Mouse (Mus musculus) hindbrain, embryonic 15.5 days (tissue): ENCODE measurements at regions not wholly inside any gene's neighbourhood (a gene's known extent, or its start where the extent isn't known, plus 50 kb on each side); places are given as distances from the start of the nearest gene placed in this dataset.
"Not testable (repeated sequence)": the region's sequence is repeated elsewhere in the genome, so short reads cannot be mapped to it uniquely, and the experiment has no call there.

Source experiments
- ATAC-seq: fragments of 200-750 bp; cut with Nextera tagmentation; 2 replicates; pipeline ENCODE4 v1.8.0; 2017; ENCODE audit warnings: low read depth, moderate number of reproducible peaks, moderate TSS enrichment; ENCODE audit not compliant: low FRiP score
- H3K27ac ChIP-seq: fragments of 300-500 bp; sonication (generic); replicated peaks from 2 replicates; pipeline ENCODE4 v1.5.1; 2015; ENCODE audit warnings: mild to moderate bottlenecking, inconsistent platforms
- H3K27me3 ChIP-seq: fragments of 300-500 bp; sonication (generic); 2 replicates; pipeline ENCODE4 v1.6.1; 2015; ENCODE audit warnings: control low read depth, inconsistent platforms
- H3K36me3 ChIP-seq: fragments of 300-500 bp; sonication (generic); 2 replicates; pipeline ENCODE4 v1.6.1; 2015; ENCODE audit warnings: control low read depth, inconsistent platforms
- H3K4me1 ChIP-seq: fragments of 300-500 bp; sonication (generic); replicated peaks from 2 replicates; pipeline ENCODE4 v1.6.1; 2015; ENCODE audit warnings: control low read depth, inconsistent platforms
- H3K4me2 ChIP-seq: fragments of 300-500 bp; sonication (generic); 2 replicates; pipeline ENCODE4 v1.6.1; 2015; ENCODE audit warnings: moderate library complexity, mild to moderate bottlenecking, inconsistent platforms
- H3K4me3 ChIP-seq: fragments of 300-500 bp; sonication (generic); 2 replicates; pipeline ENCODE4 v1.5.1; 2015; ENCODE audit warnings: mild to moderate bottlenecking, inconsistent platforms
- H3K9ac ChIP-seq: fragments of 300-500 bp; sonication (generic); 2 replicates; pipeline ENCODE4 v1.6.1; 2015; ENCODE audit warnings: inconsistent platforms
- H3K9me3 ChIP-seq: fragments of 300-500 bp; sonication (generic); 2 replicates; pipeline ENCODE4 v1.6.1; 2016; ENCODE audit warnings: control low read depth, inconsistent platforms
- WGBS: fragments of 180-500 bp; shearing (Covaris S2); methylation state at CpG from one replicate; pipeline ENCODE4 v1.1.7; 2015; 5-methylcytosine and 5-hydroxymethylcytosine counted together

- Histone ChIP-seq H3K27me3 (no peaks in the 10 kb centered on the region), H3K27ac (no peak overlapping the region), H3K4me3 (no peak overlapping the region), H3K4me1 (no peaks in the 10 kb centered on the region), H3K9me3 (no peaks in the 10 kb centered on the region), H3K36me3 (no peaks in the 10 kb centered on the region), H3K4me2 (no peak overlapping the region), H3K9ac (no peak overlapping the region)
- no peak for ATAC-seq
These were observed 781.7 kb upstream of the Man1a start for GRCm38 (mm10) chr10:54858075-54858474.

DNA sequence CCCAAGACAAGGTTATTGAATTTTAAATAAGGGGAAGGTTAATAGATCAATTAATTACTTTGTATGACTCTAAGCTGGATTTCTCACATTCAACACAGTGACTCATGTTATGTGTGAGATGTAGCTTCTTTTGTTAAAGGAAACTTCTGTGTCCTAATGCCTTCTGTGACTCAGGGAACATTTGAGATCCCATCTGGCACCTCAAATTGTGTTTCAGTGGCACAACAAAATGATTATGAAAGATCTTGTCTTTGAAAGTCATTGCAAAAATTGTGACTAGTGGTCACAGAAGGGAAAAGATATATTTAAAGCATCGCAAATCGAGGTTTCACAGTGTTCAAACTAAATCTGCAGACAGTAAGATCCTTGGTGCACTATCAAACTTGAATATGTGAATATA lies 765.2 kb upstream of the Man1a start:
- H3K4me3 ChIP-seq = no peak overlapping the region

DNA sequence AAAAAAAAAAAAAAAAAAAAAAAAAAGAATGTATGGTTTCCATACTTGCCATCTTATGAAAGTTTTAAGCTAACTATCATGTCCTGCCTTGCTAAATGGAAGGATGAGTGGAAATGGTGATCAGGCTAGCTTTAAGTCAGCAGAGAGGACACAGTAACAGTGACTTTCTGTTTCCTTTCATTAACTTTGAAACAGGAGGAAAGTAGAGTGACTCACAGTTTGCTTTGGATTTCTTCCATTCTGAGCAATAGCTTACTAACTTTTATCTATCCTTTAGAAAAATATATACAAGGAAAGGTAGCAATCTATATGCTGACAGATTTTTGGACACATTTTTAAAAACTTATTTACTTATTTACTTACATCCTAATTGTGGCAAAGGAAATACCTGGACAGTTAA lies 762.6 kb upstream of the Man1a start:
- Histone ChIP-seq H3K27ac (no peak overlapping the region), H3K36me3 (no peaks in the 10 kb centered on the region), H3K9me3 (no peaks in the 10 kb centered on the region), H3K4me2 (no peak overlapping the region), H3K4me1 (no peaks in the 10 kb centered on the region), H3K9ac (no peak overlapping the region), H3K4me3 (no peak overlapping the region), H3K27me3 (no peaks in the 10 kb centered on the region)
- ATAC-seq = no peak

More for the DNA sequence above, 765.2 kb upstream of the Man1a start:
- no peaks in the 10 kb centered on the region for H3K4me1 ChIP-seq
- WGBS = 91% methylated on average over 2 of the region's 2 CpGs
- H3K36me3 ChIP-seq = no peaks in the 10 kb centered on the region
- H3K4me2 ChIP-seq = no peak overlapping the region
- no peak overlapping the region for H3K27ac ChIP-seq
- H3K27me3 ChIP-seq = no peaks in the 10 kb centered on the region
- no peak overlapping the region for H3K9ac ChIP-seq
- ATAC-seq = no peak
- no peaks in the 10 kb centered on the region for H3K9me3 ChIP-seq

DNA sequence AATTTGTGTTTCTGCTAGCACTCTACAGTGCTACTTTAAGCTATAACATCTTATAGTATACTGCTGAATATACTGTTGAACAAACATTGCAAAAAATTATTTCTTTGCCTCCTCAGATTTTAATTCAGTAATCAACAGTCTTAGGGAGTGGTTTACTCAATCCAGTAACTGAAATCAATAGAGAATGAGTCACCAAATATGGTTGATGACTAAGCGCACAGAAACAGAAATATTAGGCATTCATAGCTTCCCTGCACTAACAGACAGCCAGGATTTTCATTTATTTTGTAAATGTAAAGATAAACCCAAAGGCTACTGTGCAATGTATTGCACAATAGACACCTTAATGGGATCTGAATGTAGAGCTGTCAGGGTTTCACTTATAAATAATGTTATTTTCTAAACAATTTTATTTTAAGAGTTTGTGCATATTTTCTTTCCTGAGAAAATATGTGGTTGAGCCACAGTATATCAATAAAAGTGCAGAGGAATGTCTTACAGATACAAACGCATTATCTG lies 738.3 kb upstream of the Man1a start:
- Histone ChIP-seq H3K27ac (no peak overlapping the region), H3K9ac (no peak overlapping the region), H3K36me3 (no peaks in the 10 kb centered on the region), H3K4me2 (no peak overlapping the region), H3K4me1 (no peaks in the 10 kb centered on the region), H3K4me3 (no peak overlapping the region), H3K9me3 (no peaks in the 10 kb centered on the region), H3K27me3 (no peaks in the 10 kb centered on the region)
- ATAC-seq = no peak
- 92% methylated on average over 2 of the region's 2 CpGs for WGBS

GRCm38 (mm10) chr10:54799478-54800196 lies 723.2 kb upstream of the Man1a start:
- Histone ChIP-seq H3K4me3 (no peak overlapping the region), H3K27ac (no peak overlapping the region), H3K9me3 (no peaks in the 10 kb centered on the region), H3K36me3 (no peaks in the 10 kb centered on the region), H3K4me1 (0 out of 2 replicates have a peak, but pooled peaks cover 9% of the 10 kb centered on the region), H3K9ac (no peak overlapping the region), H3K27me3 (no peaks in the 10 kb centered on the region), H3K4me2 (peak overlapping the region; percentile 21)
- WGBS = 49% methylated on average over 9 of the region's 9 CpGs
- no peak for ATAC-seq

DNA sequence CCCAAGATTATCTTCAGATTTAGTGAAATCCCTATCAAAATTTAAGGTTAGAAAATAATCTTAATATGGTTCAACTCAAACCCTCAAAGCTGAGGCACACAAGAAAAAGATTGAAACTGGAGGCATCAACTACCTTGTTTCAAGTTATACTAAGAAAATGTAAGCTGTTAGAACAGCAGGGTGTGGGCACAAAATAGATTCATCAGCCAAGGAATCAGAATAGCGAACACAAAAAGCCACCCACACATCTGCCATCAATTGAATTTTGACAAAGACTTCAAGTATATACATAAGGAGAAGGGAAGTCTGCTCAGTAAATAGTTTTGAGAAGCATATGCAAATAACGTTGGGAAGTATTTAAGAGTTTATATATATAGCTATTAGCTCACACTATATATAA lies 720.9 kb upstream of the Man1a start:
- H3K4me2 ChIP-seq = no peak overlapping the region
- WGBS = 73% methylated on average over 2 of the region's 2 CpGs
- H3K27me3 ChIP-seq = no peaks in the 10 kb centered on the region
- H3K4me3 ChIP-seq = no peak overlapping the region
- H3K4me1 ChIP-seq = 0 out of 2 replicates have a peak, but pooled peaks cover 9% of the 10 kb centered on the region
- H3K9ac ChIP-seq = no peak overlapping the region
- H3K9me3 ChIP-seq = no peaks in the 10 kb centered on the region
- no peaks in the 10 kb centered on the region for H3K36me3 ChIP-seq
- H3K27ac ChIP-seq = no peak overlapping the region
- no peak for ATAC-seq

DNA sequence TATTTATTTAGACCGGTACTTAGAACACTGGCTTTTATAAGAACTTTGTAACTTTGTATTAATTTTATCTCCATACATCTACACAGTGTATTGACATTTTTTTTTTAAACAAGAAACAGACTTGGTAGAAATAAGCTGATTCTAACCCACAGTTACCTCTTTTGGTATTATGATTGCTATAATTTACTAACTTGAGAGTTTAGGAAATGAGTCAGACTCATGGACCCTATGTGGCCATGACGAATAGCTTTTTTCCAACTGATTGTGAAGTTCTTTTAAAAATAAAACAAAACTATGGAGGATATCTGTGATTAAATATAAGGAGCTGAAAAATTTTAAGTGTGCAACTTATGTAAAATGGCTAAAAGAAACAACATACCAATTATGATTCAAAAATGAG lies 684.7 kb upstream of the Man1a start:
- Histone ChIP-seq H3K4me1 (no peaks in the 10 kb centered on the region), H3K4me2 (no peak overlapping the region), H3K9me3 (no peaks in the 10 kb centered on the region), H3K27ac (no peak overlapping the region), H3K27me3 (no peaks in the 10 kb centered on the region), H3K4me3 (no peak overlapping the region), H3K36me3 (no peaks in the 10 kb centered on the region), H3K9ac (no peak overlapping the region)
- 96% methylated on average over 2 of the region's 2 CpGs for WGBS
- no peak for ATAC-seq

DNA sequence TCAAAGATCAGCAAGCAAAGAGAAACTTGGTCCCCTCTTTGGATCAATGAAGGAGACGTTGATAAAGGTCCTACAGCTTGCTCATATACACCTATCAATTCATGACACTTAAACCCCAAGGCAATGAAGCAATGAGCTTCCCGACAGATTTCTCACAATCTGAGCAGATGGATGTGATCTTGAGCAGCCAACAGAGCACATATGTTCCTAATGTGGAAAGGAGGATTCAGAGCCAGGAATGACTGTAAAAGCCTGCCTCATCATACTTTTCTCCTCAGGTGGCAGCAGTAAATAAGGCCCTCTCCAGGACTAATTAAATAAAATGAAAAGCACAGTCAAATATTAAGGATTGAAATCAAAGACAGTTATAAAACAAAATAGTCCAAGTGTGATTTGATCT lies 672.8 kb upstream of the Man1a start:
- no peak for ATAC-seq

DNA sequence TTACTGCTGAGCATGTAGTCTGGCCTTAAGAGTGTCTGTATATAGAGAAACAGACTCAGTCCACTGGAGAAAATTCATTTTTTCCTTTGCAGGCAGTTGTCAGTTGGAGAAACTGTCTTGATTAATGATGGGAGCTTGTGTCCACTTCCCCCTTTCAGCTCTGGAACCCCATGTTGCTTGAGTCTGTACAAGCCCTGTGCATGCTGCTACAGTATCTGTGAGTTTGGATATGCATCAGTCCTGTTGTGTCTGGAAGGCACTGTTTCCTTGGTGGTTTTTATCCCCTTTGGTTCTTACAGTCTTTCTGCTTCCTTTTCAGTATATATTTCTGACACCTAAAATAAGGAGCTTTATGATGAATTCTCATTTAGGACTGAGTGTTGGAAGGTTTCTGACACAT lies 660.7 kb upstream of the Man1a start:
- no peak overlapping the region for H3K27ac ChIP-seq
- no peak overlapping the region for H3K9ac ChIP-seq
- H3K36me3 ChIP-seq = no peaks in the 10 kb centered on the region
- no peaks in the 10 kb centered on the region for H3K4me1 ChIP-seq
- no peaks in the 10 kb centered on the region for H3K9me3 ChIP-seq
- ATAC-seq = no peak
- no peak overlapping the region for H3K4me3 ChIP-seq
- H3K27me3 ChIP-seq = no peaks in the 10 kb centered on the region
- no peak overlapping the region for H3K4me2 ChIP-seq

More for the DNA sequence above, 672.8 kb upstream of the Man1a start:
- Histone ChIP-seq H3K9ac (no peak overlapping the region), H3K27me3 (no peaks in the 10 kb centered on the region), H3K4me1 (no peaks in the 10 kb centered on the region), H3K36me3 (no peaks in the 10 kb centered on the region), H3K4me3 (no peak overlapping the region), H3K4me2 (no peak overlapping the region), H3K27ac (no peak overlapping the region), H3K9me3 (no peaks in the 10 kb centered on the region)
- WGBS = 70% methylated on average over 2 of the region's 2 CpGs

GRCm38 (mm10) chr10:54712684-54713083 lies 636.3 kb upstream of the Man1a start:
- no peaks in the 10 kb centered on the region for H3K36me3 ChIP-seq
- no peaks in the 10 kb centered on the region for H3K4me1 ChIP-seq
- no peaks in the 10 kb centered on the region for H3K27me3 ChIP-seq
- H3K4me3 ChIP-seq = no peak overlapping the region
- H3K9me3 ChIP-seq = no peaks in the 10 kb centered on the region
- H3K27ac ChIP-seq = no peak overlapping the region
- ATAC-seq = no peak
- H3K9ac ChIP-seq = no peak overlapping the region
- 65% methylated on average over 1 of the region's 1 CpGs for WGBS
- no peak overlapping the region for H3K4me2 ChIP-seq

- H3K9ac ChIP-seq, H3K4me2 ChIP-seq, H3K27ac ChIP-seq, H3K4me3 ChIP-seq, H3K36me3 ChIP-seq, ATAC-seq, H3K9me3 ChIP-seq, H3K4me1 ChIP-seq, H3K27me3 ChIP-seq: not testable (repeated sequence)
These were observed 591.4 kb upstream of the Man1a start for GRCm38 (mm10) chr10:54667791-54668190.
